Mouse (Mus musculus): ENCODE measurements at regions not wholly inside any gene's neighbourhood (a gene's known extent, or its start where the extent isn't known, plus 50 kb on each side); places are given as distances from the start of the nearest gene placed in this dataset.
A peak's percentile ranks its signal among the peaks of the same experiment; 100 is the strongest.

GRCm38 (mm10) chr1:194056544-194056943, 561.5 kb upstream of the Plxna2 start:
- no peak for TF ChIP-seq POLR2A (IDR thresholded peaks at IDR 0.05; ENCODE audit: insufficient read length, low read depth)
- TF ChIP-seq USF1 (IDR thresholded peaks at IDR 0.05; ENCODE audit: low read depth) = no peak
- no peak for TF ChIP-seq TCF12 (IDR thresholded peaks at IDR 0.05; ENCODE audit: insufficient read depth, poor library complexity, severe bottlenecking)
- peak in 2 of 3 experiments; percentile 8 to 39 for TF ChIP-seq MYOD1 (IDR thresholded peaks at IDR 0.05; ENCODE audit: control insufficient read depth in 1 of 3, insufficient read length in 2 of 3, low read depth in 2 of 3)
- no peak for TF ChIP-seq MAX (IDR thresholded peaks at IDR 0.05; ENCODE audit: low read depth)
- TF ChIP-seq E2F4 (IDR thresholded peaks at IDR 0.05; ENCODE audit: insufficient read depth) = no peak
- TF ChIP-seq POLR2AphosphoS2 (IDR thresholded peaks at IDR 0.05; ENCODE audit: insufficient read length, low read depth) = no peak
- no peak for TF ChIP-seq CEBPB (IDR thresholded peaks at IDR 0.05; ENCODE audit: insufficient read depth, poor library complexity, severe bottlenecking)
- TF ChIP-seq TCF3 (IDR thresholded peaks at IDR 0.05; ENCODE audit: insufficient read length, low read depth) = no peak

Data from myocyte (in vitro differentiated cells).